Mouse (Mus musculus) midbrain, postnatal 0 days (tissue): Measurements from ENCODE around the gene Zfp628. TPM values are rescaled to one million over a fixed set of nuclear protein-coding genes. Genes with fewer than 3 reads are reported as not detected.

Experiments used
- ATAC-seq: fragments of 200-750 bp; cut with Nextera tagmentation; 2 replicates; pipeline ENCODE4 v1.8.0; 2017; ENCODE audit warnings: moderate number of reproducible peaks, mild to moderate bottlenecking, moderate TSS enrichment, moderate library complexity; ENCODE audit not compliant: low FRiP score
- DNase-seq: peaks from one replicate; pipeline ENCODE4 v3.0.0-alpha.2; 2015; ENCODE audit warnings: low spot score
- H3K27ac ChIP-seq: fragments of 300-500 bp; sonication (generic); 2 replicates; pipeline ENCODE4 v1.5.1; 2014; ENCODE audit warnings: low read depth, mild to moderate bottlenecking, low read length, mixed read lengths
- H3K27me3 ChIP-seq: fragments of 300-500 bp; sonication (generic); 2 replicates; pipeline ENCODE4 v1.6.1; 2014; ENCODE audit warnings: low read length, control low read depth, mixed read lengths; ENCODE audit not compliant: insufficient read depth
- H3K36me3 ChIP-seq: fragments of 300-500 bp; sonication (generic); 2 replicates; pipeline ENCODE4 v1.6.1; 2014; ENCODE audit warnings: low read length, control low read depth, mixed read lengths; ENCODE audit not compliant: insufficient read depth
- H3K4me1 ChIP-seq: fragments of 300-500 bp; sonication (generic); 2 replicates; pipeline ENCODE4 v1.6.1; 2014; ENCODE audit warnings: mild to moderate bottlenecking, control low read depth, antibody characterized with exemption, low read length, mixed read lengths; ENCODE audit not compliant: insufficient read depth
- H3K4me2 ChIP-seq: fragments of 300-500 bp; sonication (generic); 2 replicates; pipeline ENCODE4 v1.6.1; 2014; ENCODE audit warnings: low read depth, mild to moderate bottlenecking, low read length, mixed read lengths; ENCODE audit not compliant: poor library complexity, severe bottlenecking
- H3K4me3 ChIP-seq: fragments of 300-500 bp; sonication (generic); 2 replicates; pipeline ENCODE4 v1.5.1; 2014; ENCODE audit warnings: low read depth, mild to moderate bottlenecking, low read length, moderate library complexity
- H3K9ac ChIP-seq: fragments of 300-500 bp; sonication (generic); replicated peaks from 2 replicates; pipeline ENCODE4 v1.6.1; 2014; ENCODE audit warnings: mild to moderate bottlenecking, low read length, moderate library complexity, mixed read lengths; ENCODE audit not compliant: poor library complexity, severe bottlenecking
- H3K9me3 ChIP-seq: fragments of 300-500 bp; sonication (generic); 2 replicates; pipeline ENCODE4 v1.6.1; 2016; ENCODE audit warnings: low read length, control low read depth
- CTCF ChIP-seq: IDR thresholded peaks from 2 replicates; pipeline ENCODE4 v1.5.1; 2016; ENCODE audit warnings: antibody characterized with exemption, mild to moderate bottlenecking
- WGBS: fragments of 180-500 bp; shearing (Covaris S2); extraction: QIAGEN DNeasy Blood & Tissue Kit; methylation state at CpG from one replicate; pipeline ENCODE4 v1.1.7; 2014; 5-methylcytosine and 5-hydroxymethylcytosine counted together
- polyA plus RNA-seq: library from polyadenylated mRNA; unstranded; fragments of >200 nt; fragmentation: Nextera tagmentation; extraction: Ambion mirVana; gene quantifications from 2 replicates; pipeline ENCODE4 v1.2.1, GENCODE M21; 2015
- total RNA-seq: library from RNA; depleted of rRNA; stranded (reverse); fragments of >200 nt; gene quantifications from 2 replicates; pipeline ENCODE4 v1.2.3, GENCODE M21; 2014

Gene Zfp628
- total and polyA plus RNA-seq, 2 experiments from 2014 or later: 5.6 to 12.3 TPM

GRCm38 (mm10) chr7:4927711-4928110, 12.7 kb downstream of the Zfp628 start:
- no peak overlapping the region for H3K27ac ChIP-seq
- H3K4me3 ChIP-seq: no peak overlapping the region
- no peak for TF ChIP-seq CTCF
- no peak overlapping the region for H3K4me2 ChIP-seq
- H3K9ac ChIP-seq: no peak overlapping the region
- ATAC-seq (no peak), DNase-seq (no peak)
- 64% methylated on average over 8 of the region's 8 CpGs for WGBS
- peaks cover 25% of the 10 kb centered on the region; the same call in 1 of the 2 replicates for H3K4me1 ChIP-seq
- H3K27me3 ChIP-seq: no peaks in the 10 kb centered on the region
- H3K9me3 ChIP-seq: no peaks in the 10 kb centered on the region
- no peaks in the 10 kb centered on the region for H3K36me3 ChIP-seq

- H3K27me3 ChIP-seq: no peaks in the 10 kb centered on the region
- H3K4me3 ChIP-seq: no peak overlapping the region
- DNase-seq: no peak
- H3K36me3 ChIP-seq: no peaks in the 10 kb centered on the region
- peaks cover 22% of the 10 kb centered on the region; the same call in 1 of the 2 replicates for H3K4me1 ChIP-seq
- H3K4me2 ChIP-seq: no peak overlapping the region
- no peak for TF ChIP-seq CTCF
- H3K9ac ChIP-seq: no peak overlapping the region
- H3K27ac ChIP-seq: no peak overlapping the region
- 86% methylated on average over 17 of the region's 17 CpGs for WGBS
- ATAC-seq: no peak
- H3K9me3 ChIP-seq: no peaks in the 10 kb centered on the region
Observed at GRCm38 (mm10) chr7:4928323-4928722, 13.3 kb downstream of the Zfp628 start.

GRCm38 (mm10) chr7:4933103-4933502, 18.1 kb downstream of the Zfp628 start:
- DNase-seq (no peak), ATAC-seq (no peak)
- H3K36me3 ChIP-seq: no peaks in the 10 kb centered on the region
- no peak for TF ChIP-seq CTCF
- H3K9me3 ChIP-seq: no peaks in the 10 kb centered on the region
- H3K4me3 ChIP-seq: no peak overlapping the region
- no peaks in the 10 kb centered on the region for H3K4me1 ChIP-seq
- H3K27me3 ChIP-seq: no peaks in the 10 kb centered on the region
- 80% methylated on average over 12 of the region's 12 CpGs for WGBS
- H3K4me2 ChIP-seq: no peak overlapping the region
- H3K27ac ChIP-seq: no peak overlapping the region
- no peak overlapping the region for H3K9ac ChIP-seq

GRCm38 (mm10) chr7:4934160-4934914, 19.3 kb downstream of the Zfp628 start:
- ATAC-seq: no peak
- 81% methylated on average over 4 of the region's 4 CpGs for WGBS

GRCm38 (mm10) chr7:4936832-4937231, 21.8 kb downstream of the Zfp628 start:
- H3K4me1 ChIP-seq: no peaks in the 10 kb centered on the region
- H3K27ac ChIP-seq: no peak overlapping the region
- H3K27me3 ChIP-seq: no peaks in the 10 kb centered on the region
- no peak overlapping the region for H3K9ac ChIP-seq
- no peak for ATAC-seq
- no peak overlapping the region for H3K4me3 ChIP-seq
- no peak overlapping the region for H3K4me2 ChIP-seq
- H3K36me3 ChIP-seq: no peaks in the 10 kb centered on the region
- no peaks in the 10 kb centered on the region for H3K9me3 ChIP-seq
- no peak for DNase-seq
- no peak for TF ChIP-seq CTCF
- WGBS: 80% methylated on average over 10 of the region's 10 CpGs

More at GRCm38 (mm10) chr7:4934160-4934914, 19.3 kb downstream of the Zfp628 start:
- Histone ChIP-seq H3K9ac (no peak overlapping the region), H3K4me3 (no peak overlapping the region), H3K4me2 (no peak overlapping the region), H3K27ac (no peak overlapping the region), H3K9me3 (no peaks in the 10 kb centered on the region), H3K36me3 (no peaks in the 10 kb centered on the region), H3K27me3 (no peaks in the 10 kb centered on the region), H3K4me1 (no peaks in the 10 kb centered on the region)
- TF ChIP-seq CTCF: no peak
- DNase-seq: no peak

- 89% methylated on average over 9 of the region's 11 CpGs for WGBS
- H3K4me3 ChIP-seq: no peak overlapping the region
- no peaks in the 10 kb centered on the region for H3K27me3 ChIP-seq
- H3K27ac ChIP-seq: no peak overlapping the region
- H3K4me2 ChIP-seq: no peak overlapping the region
- DNase-seq (no peak), ATAC-seq (no peak)
- H3K9ac ChIP-seq: no peak overlapping the region
- no peaks in the 10 kb centered on the region for H3K4me1 ChIP-seq
- TF ChIP-seq CTCF: no peak
- no peaks in the 10 kb centered on the region for H3K9me3 ChIP-seq
- H3K36me3 ChIP-seq: no peaks in the 10 kb centered on the region
Observed at GRCm38 (mm10) chr7:4937392-4937791, 22.4 kb downstream of the Zfp628 start.
